Mouse (Mus musculus): ENCODE results near the gene Cables2. TPM values are rescaled to one million over a fixed set of nuclear protein-coding genes. Genes with fewer than 3 reads are reported as not detected.

Gene Cables2
- total RNA-seq, 2 experiments from 2014 or later, result 8.6 to 10.7 TPM

DNA sequence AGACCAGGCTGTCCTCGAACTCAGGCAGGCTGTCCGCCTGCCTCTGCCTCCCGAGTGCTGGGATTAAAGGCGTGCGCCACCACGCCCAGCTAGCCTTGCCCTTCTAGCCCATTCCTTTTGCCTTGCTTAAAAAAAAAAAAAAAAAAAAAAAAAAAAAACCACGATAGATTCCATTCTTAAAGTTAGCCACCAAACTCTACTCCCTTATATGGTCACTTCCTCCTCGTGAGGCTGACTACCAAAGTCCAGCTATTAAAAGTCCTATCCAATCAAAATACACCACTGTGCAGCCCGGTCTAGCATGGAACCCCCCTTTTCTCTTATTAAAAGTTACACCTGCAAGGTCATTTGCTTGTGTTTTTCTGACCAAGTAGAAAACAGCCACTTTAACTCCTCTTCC lies 17.6 kb downstream of the Cables2 start:
- DNase-seq, result no peak

DNA sequence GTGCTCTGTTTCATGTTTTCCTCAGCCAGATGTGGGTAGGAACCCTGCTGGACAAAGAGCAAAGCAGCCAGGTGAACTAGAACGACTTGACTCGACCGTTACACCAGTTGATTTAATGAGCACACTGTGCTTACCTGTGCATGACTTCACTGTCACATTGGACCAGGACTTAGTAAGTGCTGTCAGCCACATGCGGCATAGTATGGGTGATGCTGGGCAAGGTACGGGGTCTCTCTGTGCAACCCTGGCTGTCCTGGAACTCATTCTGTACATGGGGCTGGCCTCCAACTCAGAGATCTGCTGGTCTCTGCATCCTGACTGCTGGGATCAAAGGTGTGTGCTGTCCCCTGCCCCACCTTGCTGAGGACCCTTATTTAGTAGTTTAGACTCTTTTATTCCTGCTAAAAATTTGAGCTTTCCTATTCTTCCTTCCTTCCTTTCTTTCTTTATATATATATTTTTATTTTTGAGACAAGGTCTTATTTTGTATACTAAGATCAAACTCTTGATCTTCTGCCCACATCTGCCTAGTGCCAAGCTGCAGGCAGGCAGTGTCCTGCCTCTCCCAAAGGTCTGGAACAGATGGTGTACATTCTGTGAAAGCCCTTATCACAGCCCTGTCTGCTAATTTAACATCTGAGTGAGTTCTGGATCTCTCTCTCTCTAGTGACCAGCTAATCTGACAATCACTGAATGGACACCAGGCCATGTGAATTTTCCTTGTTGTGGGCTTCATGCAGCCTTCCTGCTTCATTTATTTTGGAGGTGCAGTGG lies 18.7 kb downstream of the Cables2 start:
- no peak for DNase-seq

DNA sequence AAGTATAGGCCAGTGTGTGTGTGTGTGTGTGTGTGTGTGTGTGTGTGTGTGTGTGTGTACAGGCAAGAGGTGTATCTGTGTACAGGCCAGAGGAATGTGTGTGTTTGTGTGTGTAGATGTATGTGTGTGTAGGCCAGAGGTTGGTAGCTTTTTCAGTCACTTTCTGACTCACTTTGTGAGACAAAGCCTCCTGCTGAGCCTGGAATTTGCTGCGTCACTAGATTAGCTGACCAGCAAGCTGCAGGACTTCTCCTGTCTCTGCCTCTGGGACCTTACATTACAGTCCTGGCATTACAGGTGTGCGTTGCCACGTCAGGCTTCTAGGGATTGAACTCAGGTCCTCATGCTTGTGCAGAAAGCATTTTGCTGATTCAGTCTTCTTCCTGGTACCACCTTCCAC lies 21.5 kb downstream of the Cables2 start:
- DNase-seq, result no peak

DNA sequence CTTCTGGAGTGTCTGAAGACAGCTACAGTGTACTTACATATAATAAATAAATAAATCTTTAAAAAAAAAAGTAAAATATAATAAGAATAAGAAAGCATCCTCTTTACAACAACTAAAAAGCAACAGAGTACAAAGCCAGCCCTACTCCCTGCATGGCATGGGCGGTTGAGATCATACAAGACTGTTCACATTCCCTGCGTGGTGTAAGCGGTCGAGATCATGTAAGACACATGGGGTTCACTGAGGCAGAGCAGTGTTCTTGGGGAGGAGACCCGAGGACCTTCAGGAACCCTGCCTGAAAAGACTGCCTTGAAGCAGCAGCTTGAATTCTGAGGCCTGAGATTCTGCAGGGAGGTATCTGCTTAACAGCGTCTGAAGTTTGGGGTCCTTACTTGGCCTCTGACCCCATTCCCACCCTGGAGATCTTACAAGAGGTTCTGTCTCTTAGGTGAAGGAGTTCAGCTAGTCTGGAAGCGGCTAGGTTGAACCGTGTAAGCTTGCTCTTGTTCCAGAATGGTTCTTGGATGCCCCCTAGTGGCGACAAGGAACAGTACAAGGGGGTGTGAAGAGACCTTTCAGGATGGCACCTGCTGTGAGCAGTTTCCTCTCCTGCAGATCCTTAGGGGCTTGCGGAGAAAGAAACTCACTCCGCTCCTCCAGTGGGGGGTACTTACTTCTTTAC lies 22.2 kb downstream of the Cables2 start:
- DNase-seq, result peak; percentile 70

DNA sequence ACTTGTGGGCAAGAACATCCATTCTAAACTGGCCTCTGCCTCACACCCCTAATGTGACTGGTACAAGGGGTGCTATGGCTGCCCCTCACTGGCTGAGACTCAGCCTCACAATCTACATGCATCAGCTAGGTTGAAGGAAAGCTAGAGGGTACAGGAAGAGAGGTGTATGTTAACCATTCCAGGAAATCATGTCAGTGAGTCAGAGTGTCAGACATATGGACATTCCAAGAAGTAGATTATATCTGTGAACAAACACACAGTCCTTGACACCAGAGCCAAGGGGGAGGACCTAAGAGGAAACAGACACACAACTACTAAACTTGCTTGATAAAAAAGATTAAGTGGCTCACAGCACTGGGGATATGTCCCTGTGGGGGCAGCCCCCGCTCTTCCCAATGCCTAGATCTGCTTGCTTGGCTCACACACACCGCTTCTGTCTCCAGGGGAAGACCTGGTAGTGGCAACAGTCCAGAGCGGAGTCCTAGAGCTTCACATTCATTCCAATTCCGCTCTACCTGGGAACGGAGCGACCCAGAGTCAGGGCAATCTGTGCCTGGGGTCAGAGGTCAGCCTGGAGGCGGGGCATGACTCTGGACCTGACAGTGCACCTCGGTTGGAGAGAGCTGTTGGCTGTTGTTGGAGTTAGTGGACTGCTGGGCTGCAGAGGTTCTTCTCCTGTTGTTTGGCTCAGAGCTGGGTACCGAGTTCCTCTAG lies 24.2 kb downstream of the Cables2 start:
- DNase-seq, result no peak

DNA sequence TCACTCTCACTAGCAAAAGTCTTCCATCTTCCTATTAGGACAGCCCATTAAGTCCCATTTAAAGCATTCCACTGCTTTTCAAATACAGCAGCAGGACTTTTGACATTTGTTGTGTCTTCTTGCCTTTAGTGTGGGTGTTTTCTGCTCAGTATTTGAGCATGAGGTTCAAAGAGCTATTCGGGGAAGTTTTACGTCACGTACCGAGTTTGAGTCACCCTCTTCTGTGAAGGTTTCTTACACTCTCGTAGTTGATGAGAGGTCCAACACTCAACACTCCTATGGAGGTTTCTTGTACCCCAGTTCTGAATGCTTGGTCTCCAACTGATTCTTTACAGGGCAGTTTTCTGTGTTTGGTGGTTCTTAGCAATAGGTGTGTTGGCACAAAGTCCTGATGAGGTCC lies 25.4 kb downstream of the Cables2 start:
- DNase-seq, result no peak

DNA sequence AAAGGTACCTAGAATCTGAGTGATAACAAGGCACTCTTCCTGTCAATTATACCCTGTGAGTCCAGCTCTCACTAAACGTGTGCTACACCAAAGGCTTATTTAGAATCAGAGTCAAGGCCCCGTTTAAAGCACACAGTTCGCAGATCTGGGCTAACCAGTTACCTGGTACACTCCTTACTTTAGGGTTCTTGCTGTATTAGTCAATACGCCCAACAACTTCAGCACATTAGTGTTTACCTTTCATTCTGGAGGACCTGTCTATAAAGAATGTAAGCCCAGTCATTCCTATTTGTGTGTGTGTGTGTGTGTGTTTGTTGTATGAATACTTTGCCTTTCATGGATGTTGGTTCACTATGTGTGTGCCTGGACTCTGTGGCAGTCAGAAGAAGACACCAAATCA lies 30.2 kb downstream of the Cables2 start:
- no peak for DNase-seq

DNA sequence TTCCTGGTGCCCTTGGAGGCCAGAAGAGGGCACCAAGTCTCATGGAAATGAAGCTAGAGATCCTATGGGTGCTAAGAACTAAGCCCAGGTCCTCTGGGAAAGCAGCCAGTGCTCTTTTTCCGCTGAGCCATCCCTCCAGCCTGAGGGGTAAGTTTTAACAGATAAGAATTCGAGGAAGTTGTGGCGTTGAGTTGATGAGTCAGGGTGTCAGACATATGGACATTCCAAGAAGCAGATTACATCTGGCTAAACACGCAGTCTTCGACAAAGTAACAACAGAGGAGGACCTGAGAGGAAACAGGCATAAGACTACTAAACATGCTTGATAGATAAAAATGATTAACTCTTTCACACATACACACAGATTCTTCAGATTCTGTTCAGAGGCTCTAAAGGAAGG lies 34.7 kb downstream of the Cables2 start:
- no peak for DNase-seq

DNA sequence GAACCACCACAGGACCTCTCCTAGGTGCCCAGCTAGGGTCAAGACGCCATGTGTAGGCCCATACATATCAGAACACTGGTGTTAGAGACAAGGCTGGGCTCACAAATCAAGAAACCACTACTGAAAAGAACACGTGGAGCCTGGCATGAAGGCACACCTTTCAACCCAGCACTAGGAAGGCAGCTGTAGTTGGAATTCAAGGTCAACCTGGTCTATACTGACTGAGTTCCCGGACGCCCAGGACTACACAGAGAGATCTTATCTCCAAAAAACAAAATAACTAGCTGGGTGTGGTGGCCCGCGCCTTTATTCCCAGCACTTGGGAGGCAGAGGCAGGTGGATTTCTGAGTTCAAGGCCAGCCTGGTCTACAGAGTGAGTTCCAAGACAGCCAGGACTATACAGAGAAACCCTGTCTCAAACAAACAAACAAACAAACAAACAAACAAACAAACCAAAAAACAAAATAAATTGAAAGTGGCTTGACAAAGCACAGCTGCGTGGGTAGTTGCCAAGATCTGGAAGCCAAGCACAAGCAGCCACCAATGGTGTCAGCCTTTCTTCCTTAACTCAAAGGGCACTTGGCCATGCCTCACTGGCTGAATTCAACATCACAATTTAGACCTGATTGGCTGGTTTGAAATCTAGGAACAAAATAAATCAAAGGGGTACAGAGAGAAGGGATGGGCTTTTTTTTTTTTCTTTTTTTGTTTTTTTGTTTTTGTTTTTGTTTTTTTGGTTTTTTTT lies 35.5 kb downstream of the Cables2 start:
- DNase-seq, result no peak

DNA sequence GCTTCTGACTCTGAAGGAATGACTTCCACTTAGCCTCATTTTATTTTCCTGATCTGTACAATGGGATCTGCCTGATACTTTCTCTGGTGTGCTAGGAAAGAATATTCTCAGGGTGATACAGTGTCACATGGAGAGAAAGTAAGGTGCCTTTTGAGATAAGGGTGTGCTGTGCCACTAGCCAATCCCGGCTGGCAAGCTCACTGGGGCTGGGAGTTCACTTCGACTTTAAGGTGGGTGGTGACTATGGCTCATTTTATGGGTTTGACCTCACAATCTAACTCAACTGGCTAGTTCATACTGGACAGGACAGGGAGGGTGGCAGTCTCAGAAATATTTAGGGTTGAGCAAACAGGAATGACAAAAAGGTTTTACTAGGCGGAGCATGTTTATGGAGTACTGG lies 36.4 kb downstream of the Cables2 start:
- DNase-seq, result no peak

DNA sequence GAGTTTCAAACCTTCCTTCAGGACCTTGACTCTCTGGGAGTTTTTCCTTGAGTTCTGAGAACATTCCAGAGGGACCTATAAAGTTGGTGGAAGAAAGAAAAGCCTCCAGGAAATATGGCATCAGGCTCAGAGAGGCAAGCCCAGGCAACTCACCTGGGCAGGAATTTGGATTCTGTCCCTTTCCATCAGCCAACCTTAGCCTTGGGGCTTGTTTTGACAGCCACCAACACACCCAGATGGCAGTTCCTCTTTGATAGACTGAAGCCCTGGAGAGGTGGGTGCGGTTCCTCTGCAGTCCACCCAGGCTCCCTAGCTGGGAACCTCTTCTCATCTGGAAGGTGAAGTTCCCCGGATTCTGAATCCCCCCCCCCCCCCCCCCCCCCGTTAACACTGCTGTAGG lies 36.8 kb downstream of the Cables2 start:
- DNase-seq, result no peak

DNA sequence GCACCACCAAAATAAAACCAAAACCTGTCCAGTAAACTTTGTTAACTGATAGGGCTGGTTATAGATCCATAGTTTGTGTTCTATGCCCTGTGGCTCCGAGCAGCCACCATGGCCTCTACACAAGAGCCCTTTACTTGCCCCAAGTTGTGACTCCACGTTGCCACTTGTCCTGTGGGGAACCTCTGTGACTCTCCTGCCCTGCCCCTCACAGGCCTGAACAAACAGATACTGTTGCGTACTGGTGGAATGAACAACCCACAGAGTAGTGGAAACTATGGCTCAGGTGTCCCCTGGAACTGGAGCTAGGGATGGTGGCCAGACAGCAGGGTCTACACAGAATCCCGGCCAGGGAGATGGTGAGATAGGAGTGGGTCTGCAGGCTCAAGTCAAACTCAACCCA lies 37.5 kb downstream of the Cables2 start:
- DNase-seq, result no peak

DNA sequence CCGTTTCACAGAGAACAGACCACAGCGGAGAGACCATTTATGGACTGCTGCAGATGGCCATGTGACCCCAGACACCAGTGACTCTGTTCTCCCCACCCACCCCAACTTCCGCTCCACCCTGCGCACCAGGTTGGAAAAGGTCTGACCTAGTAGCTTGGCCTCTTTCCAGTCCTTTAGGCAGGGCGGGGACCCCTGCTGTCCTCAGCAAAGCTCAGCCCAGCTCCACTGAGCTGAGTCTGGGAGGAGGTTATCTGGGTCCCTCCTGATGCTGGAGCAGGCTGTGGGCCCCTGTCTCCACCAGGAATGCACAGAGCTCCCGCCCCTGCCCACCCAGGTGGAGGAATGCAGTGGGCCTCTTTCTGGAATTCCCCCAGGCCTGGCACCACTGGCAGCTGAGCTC lies 38.3 kb downstream of the Cables2 start:
- no peak for DNase-seq

DNA sequence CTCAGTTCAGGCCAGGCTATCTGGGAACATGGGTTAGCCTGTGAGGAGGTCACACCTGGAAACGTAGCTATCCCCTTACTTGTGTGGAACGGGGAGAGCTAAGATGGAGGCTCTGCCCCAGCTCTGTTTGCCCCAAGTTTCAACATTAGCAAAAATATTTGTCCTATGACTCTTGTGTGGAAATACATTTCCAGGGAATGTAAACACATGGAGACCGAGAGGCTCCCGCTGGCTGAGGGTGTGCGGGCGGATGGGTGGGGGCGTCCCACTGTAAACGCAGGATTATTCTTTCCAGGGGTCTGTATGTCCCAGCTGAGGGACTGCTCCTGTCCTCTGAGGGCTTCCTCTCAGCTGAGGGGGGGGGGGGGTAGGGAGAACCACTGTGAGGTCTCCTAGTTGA lies 38.9 kb downstream of the Cables2 start:
- DNase-seq, result no peak

DNA sequence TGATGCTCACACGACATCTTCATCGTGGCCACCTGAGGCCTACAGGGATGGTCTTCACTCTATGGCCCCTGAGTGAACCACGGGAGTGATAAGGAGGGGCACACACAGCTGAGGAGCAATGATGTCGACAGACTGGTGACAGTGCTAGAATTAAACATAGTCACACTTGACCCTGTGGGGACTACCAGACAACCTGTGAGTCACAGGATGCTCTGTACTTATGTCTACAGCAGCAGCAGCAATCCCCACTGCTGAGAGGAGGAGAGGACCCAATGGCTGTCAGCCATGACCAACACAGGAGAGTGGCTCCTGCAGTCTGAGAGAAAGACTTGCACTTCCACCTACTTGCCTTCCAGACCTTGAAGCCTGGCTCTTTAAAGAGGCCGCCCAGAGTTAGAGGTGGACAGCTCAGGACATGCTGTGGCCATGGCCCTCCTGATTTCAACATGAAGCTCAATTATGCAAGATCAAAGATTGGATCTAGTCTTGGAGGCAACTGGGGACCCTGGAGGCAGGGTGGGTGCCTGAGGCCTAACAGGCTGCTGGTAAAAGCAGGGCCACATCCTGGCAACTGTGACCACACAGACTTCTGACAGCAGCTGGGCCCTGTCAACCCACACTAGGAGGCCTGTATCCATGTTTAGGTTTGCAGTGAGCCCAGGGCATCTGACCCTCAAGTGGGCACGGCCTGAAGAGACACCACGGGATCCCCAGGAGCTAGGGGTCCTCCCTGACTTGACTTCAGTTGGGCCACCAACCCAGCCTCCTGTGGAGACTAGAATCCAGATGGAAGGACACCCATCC lies 40.0 kb downstream of the Cables2 start:
- no peak for DNase-seq

DNA sequence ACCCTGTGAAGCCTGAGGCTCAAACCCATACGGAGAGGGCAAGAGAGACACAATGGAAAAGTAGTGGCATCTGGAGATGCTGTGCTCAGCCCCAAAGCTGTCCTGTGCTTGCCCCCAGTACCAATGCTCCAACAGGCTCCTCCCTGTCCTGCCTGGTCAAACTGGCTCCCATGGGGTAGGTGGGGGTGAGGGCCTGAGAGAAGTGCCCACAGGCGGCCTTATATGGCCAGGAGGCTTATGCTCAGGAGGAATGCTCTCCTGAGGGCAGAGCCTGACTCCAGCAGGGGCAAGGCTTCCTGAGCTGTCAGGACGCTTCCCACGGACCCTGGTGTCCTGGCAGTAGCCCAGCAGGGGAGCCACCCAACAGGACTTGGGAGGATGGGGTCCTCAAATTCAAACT lies 42.8 kb downstream of the Cables2 start:
- DNase-seq, result no peak

DNA sequence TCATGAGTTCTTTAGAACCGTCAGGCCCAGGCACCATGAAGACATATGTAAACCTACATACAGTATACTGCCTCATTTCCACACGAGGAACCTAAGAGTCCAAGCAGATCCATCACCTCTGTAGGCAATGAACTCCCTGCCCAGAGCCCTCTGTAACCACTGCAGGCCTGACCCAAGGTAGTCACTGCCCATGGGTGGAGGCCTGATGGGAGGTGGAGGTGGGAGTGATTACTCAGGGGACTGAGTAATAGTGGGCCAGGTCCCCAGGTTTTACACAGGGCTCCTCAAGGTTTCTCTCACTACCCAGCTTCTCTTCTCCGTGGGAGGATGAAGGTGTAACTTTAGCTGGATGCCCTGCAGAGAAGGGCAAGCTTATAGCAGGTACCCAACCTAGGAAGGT lies 44.2 kb downstream of the Cables2 start:
- DNase-seq, result no peak

DNA sequence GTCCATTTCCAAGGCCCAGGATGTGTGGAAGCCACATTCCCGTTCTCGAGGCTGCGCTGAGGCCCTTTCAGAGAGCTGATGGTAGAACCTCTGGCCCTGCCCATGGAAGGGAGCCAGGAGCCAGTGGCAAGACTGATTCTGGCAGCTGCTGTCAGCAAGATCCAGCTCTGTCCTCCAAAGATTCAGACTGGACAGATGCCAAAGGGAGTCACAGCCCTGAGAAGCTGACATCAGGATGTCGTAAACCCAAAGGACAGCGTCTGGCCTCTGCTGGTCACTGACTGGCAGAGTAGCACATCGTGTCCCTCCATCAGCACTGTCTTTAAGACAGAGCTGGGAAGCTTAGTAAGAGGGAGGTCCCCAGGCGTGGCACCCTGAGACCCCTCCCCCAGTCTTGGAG lies 44.7 kb downstream of the Cables2 start:
- DNase-seq, result peak; percentile 76

DNA sequence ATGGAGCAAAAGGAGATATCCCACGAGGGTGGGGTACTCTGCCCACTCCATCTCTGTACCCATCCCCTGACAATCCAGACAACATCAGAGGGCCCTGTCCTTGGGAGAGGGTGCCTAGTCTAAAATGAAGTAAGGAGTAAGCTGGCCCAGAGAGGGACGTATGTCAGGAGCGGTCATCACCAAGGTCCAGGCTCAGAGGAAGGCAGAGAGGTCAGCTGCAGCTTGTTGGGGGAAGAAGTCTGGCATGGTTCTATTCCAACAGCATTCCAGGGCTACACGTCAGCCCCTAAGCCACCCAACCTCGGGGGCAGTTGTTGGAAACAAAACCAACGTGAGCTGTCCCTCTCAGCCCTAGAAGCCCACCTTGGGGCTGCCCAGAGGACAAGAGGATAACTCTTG lies 45.2 kb downstream of the Cables2 start:
- no peak for DNase-seq

DNA sequence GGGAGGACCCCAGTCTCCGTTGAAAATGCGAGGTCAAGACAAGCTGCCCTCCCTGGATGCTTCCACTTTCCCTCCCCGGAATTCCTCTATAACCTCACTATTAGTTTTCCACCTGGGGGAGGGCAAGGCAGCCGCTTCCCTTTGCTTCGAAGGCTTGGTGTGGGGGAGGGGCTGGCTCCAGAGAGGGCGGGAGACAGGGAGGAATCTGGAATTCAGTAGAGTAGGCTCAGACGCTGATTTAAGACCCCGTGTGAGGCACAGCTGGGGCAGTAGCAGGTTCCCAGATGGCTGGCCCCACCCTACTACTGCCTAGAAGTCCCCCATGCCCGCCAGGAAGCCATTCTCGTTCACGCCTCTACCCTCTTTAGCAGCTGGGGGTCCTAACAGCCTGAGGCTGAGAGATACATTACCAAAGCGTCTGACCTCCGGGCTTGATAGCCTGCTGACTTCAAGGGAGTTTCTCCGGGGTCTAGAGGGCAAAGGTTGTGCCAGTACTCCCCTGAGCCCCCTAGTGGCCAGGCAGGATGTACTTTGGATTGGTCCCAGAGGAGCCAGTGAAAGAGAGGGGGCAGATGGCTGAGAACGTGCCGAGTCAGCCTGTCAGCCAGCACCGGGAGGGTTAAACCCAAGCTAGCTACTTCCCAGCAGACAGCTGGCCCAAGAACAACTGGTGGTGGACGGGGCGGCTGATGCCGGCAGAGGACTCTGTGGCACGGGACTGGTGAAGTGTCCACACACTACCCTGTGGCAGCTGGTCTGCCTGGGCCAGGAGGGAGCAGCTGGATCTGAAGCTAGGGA lies 45.8 kb downstream of the Cables2 start:
- peak; percentile 58 for DNase-seq

Data from gastrocnemius, postnatal 25 days (tissue).